Mouse (Mus musculus) induced T-regulatory cell, adult 2 months (primary cell): ENCODE measurements at regions not wholly inside any gene's neighbourhood (a gene's known extent, or its start where the extent isn't known, plus 50 kb on each side); places are given as distances from the start of the nearest gene placed in this dataset.

Experiments
- DNase-seq: peaks from one replicate; pipeline ENCODE4 v3.0.0-alpha.2; 2012; ENCODE audit warnings: low read depth

DNA sequence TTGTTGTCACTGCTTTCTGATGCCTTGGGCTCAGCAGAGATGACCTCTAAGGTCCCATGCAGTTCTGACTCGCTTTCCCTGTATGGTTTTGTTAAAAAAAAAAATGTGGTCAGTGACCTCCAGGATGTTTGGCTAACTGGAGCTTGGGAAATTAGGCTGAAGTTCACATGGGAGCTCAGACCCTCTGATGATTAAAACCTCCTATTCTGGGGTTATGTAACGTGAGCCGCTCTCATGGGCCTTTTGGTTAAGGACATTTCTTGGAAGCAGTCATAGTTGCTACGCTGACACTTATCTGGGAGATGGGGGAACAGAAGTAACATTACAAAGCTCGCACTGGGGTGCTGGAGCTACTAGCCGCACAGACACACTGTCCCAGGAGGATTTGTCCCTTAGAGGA is 274.9 kb downstream of the Foxo1 start:
- DNase-seq = no peak

GRCm38 (mm10) chr3:52540862-52541380 is 272.8 kb downstream of the Foxo1 start:
- DNase-seq = no peak

DNA sequence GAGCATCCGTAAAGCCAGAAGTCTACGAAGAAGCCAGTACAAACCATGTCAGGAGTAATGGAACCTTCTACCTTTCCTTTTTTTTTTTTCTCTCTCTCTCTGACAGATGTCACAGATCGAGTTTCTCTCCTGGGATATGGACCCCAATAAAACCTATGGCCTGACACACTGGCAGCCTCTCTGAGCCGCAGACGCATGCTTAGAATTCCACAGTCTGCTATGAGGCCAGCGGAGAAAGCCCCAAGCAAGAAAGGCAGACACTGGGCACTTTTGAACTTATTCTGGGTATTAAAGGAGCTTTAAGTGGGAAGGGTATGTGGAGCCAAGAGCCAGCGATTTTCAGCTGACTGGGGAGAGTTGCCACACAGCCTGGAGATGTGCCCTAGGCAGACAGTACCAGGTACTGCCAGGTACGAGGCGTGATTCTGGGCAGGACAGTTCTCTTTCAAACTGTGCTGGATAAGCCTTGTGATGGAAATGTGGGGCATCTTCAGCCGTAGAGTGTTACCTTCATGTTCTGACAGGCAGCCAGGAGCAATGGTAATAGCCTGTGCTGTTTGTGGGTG is 271.8 kb downstream of the Foxo1 start:
- no peak for DNase-seq

DNA sequence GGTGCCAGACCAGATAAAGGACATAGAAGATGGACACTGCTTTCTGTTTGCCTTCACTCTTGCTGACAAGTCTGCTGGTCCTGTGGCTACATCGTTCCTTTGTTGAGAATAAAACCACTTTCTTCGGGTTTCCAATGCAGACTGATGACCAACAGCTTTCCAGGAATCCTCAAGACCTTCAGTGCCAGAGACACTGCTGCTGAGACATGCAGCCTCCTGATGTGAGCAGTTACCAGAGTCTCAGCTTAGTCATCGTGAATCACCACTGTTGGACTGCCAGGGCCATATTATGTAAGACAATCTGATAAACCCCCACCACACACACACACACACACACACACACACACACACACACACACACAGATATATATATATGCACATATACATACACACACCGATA is 270.2 kb downstream of the Foxo1 start:
- DNase-seq = no peak

- no peak for DNase-seq
Measured at GRCm38 (mm10) chr3:52537362-52537911, 269.3 kb downstream of the Foxo1 start.

DNA sequence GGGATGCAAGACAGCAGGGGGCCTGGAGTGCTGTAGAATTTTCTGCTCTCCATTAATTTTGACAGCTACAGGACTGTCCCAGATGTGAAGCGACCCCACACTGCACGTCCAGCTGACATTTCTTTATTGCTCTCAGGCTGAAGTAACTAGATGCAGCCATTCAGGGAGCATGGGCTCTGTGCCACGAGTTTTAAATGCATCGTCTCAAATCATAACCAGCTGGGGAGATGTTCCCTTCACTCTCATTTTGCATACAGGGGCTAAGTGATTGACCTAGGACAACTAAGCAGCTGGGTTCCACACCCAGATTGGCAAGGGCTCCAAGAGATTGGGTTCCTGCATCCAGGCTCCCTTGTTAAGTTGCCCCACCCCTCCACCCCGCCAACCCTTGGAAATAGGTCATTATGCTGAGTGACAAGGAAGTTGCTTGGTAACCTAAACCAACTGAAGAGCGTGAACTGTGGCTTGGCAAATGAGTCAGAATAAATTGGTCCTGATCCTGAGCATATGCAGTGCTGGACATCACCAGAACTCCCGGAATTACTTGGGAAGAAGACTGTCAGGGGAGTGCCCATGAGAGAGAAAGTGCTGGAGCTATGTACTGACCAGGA is 267.4 kb downstream of the Foxo1 start:
- DNase-seq = no peak

DNA sequence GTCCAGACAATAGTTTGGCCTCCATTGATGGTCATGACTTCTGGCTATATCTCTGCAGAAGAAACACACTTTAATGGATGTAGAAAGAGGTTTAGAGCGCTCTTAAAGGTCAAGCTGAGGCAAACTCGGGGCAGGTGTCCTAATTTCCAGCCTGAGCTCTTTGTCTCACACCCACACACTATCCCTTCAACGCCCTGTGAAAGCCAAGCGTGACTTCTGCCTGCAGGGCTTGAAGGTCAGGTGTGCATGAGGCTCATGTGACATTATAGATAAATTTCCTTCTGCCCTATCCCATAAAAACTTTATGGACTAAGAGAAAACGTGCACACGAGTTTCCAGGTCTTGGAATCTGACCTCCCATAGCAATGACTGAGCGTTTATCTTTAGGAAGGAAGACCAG is 266.0 kb downstream of the Foxo1 start:
- no peak for DNase-seq

DNA sequence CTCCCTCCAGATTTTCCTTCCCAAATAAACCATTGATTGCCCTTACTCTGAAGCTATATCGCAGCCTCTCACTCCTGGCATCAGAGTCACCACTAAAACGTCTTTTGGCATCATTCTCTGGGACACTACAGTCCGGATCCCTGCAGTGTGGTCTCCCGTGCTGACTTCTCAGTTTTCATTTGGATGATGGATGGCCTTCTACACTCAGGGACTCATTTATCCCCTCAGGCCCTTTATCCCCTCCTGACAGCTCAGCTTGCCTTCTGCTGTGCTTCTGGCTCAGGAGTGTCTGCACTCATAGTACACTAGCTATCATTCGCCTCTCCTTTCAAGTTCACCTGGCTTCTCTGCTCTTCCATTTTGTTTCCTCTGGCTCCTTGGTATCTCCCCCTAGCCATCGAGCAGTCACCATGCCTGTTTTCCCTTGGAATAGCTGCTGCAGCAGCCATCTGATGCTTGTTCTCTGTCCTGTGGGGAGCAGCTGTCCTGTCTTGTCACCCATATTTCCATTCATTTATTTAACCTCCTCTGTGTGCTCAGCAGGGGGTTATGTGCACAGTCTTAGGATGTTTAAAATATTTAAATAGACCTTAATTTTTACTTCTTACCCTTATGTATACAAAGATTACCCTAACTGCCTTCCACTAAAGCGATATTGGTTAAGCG is 263.7 kb downstream of the Foxo1 start:
- DNase-seq = no peak

DNA sequence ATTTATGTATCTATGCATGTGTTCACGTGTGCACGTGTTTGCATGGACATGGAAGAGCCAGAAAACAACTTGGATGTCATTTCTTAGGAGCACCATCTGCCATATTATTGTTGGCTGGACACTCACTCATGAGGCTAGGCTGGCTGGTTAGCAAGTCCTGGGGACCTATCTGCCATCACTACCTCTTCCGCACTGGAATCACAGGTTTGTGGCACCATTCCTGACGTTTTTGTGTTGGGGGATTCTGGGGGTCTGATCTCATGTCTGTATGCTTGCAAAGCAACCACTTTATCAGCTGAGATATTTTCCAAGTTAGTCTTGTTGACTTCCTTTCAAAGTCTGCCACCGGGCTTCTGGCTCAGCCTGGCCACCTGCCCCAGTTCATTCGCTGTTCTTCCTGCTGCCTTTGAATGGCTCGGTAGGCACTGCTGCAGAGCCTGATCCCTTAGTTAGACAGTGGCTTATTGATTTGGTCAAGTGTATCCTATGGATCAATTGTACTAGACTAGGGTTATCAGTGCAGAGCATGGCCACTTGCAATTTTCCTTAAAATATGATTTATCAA is 262.4 kb downstream of the Foxo1 start:
- no peak for DNase-seq

DNA sequence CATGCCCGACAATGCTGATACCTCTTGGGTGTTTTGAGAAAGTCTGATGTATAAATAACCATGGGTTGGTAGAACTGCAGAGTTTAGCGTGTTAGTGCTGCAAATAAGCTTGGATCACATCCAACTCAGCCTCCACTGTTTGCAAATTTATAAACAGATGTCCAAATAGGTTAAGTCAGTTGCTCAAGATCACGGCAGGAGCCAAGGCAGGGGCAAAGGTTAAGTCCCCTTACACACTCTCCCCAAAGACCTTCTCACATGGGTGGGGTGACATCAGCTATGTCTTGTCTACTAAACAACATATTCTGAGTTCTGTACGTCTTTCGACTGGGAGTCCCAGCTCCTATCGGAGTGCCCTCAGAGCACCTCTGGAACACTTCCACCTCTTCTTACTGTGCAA is 261.0 kb downstream of the Foxo1 start:
- no peak for DNase-seq

DNA sequence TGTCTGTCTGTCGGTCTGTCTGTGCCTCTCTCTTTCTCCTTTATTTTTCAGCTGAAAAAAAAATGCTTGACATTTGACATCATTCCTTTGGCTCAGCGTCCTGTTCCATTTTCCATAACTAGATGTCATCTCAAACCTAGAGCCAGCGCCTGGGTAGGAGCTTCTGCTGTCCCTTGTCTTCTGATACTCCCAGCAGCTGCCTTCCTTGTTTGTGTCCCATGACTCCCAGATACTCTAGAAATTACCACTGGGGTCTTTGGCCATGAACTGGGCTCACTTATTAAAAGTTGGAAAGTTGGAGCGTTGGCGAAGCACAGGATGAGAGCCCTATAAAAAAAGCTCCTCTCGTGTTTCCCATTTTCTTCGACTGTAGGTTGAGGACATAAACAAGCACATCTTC is 260.4 kb downstream of the Foxo1 start:
- no peak for DNase-seq

DNA sequence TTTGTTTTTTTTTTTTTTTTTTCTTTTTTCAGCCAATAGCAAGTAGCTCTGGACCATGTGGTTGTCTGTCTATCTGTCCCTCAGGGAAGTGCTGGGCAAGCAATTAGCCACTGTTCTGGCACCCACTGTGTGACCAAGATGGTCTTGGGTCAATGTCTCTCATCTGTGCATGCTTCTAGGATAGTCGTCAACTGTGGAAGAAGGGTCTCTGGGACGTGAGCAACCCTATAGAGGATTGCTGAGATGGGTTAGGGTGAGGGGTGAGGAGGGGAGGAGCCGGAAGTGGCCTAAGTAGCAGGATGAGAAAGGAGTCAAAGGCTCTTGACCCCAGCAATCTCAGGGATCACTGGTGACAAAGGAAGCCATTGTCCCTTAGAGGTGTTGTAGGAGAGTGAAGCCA is 259.6 kb downstream of the Foxo1 start:
- no peak for DNase-seq

DNA sequence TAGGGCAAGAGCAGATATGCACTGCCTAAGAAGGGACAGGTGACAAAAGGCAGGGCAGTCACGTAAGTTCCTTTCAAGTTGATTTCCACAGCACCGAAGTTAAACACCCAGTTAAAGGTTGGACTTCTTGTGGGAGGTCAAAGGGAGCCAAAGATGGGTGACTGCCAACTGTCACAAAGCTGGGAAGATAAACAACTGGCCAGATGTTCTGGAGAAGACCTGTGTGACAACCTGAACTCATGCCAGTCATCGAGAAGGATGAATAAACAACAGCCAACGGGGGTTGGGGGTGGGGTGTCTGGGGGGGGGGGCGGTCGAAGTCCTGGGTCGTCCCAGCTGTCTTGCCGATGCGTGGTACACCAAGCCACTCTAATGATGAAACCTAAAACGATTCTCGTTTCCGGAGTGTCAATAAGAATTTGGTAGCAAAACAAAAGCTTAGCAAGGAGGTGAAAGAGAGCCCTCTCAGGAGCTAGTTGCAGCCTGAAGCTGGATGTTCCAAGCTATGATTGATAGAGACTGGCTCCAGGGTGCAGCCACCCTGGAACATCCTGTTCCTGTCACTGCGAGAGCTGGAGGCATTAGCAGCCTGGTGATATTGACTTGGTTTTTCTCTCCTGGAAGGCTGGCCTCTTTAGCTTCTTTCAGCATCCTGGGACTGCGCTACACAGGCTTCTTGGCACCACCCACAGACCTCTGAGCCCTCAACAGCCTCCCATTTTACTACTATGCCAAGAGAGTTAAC is 259.0 kb downstream of the Foxo1 start:
- DNase-seq = no peak

GRCm38 (mm10) chr3:52522886-52523285 is 254.8 kb downstream of the Foxo1 start:
- peak; percentile 40 for DNase-seq

DNA sequence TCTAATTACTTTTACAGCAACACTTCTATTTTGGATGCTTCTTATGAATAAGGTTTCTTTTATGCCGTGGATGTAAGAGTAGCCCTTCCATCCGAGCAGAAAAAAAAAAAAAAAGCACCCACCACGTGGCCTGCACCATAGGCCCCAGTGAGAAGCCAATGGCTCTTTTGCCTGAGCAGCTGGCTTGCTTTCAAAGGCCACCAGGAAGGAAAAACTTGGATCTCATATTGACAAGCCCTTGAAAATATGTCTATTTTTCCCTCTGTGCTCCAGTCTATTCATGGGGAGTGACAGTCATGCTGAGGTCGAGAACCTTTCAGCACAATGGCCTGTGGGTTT is 252.4 kb downstream of the Foxo1 start:
- DNase-seq = no peak

GRCm38 (mm10) chr3:52519910-52520608 is 251.9 kb downstream of the Foxo1 start:
- DNase-seq = no peak

DNA sequence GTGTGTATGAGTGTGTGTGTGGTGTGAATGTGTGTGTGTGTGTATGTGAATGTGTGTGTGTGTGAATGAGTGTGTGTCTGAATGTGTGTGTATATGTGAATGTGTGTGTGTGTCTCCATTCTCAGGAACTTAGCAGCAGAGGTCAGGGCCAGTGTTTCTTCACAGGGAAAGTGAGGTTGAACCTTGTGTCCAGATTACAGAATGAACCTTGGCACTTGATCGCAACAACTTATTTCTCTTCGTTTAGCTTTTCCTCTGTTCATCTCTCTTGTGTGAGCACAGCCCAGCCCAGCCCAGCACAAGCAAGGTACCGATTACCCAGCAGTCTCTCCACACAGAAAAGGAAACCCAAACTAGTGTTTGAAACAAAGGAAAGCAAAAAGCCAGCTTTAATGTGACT is 249.7 kb downstream of the Foxo1 start:
- no peak for DNase-seq

GRCm38 (mm10) chr3:52516691-52517090 is 248.6 kb downstream of the Foxo1 start:
- no peak for DNase-seq

DNA sequence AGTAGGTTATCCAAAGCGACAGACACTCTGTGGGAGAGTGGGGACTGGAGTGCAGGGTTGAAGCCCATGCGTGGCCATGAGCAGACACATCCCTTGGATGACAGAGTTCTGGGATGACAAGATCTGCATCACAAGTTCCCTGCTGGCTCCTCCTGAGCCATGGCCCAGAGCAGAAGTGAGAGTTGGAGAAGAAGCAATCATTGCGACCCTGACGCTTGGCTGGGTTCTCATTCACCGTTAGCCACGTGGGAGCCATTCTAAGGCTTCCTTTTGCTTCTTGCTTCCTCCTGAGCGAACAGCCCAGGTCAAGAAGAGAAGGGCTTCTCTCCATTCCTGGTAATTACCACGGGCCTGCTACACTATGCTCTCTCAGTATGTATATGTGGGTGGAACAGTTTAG is 244.6 kb downstream of the Foxo1 start:
- no peak for DNase-seq

DNA sequence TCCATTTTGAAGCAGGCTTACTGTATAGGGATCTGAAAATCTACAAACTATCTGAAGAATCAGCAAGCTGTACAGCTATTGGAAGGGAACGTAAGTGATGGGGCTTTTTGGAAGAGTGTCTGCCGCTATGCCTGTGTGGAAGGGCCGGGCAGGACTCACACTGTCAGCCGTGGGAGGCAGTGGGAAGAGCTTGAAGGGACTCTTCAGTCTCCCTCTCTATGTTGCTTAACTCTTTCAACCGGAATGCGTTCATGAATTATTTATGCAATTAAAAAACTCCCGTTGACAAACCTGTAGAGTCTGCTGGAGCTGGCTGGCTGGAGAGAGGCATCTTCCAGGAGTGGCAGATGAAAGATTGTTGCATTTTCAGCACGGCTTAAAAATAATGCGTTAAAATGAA is 243.4 kb downstream of the Foxo1 start:
- no peak for DNase-seq

GRCm38 (mm10) chr3:52510831-52511230 is 242.7 kb downstream of the Foxo1 start:
- no peak for DNase-seq
